Mouse (Mus musculus) spleen, adult 2 months (tissue): Measurements from ENCODE around the gene Samd4b. TPM values are rescaled to one million over a fixed set of nuclear protein-coding genes. Genes with fewer than 3 reads are reported as not detected.
A peak's percentile ranks its signal among the peaks of the same experiment; 100 is the strongest.

ENCODE experiments used
- DNase-seq, 2 experiments: peaks; one replicate each; pipeline versions ENCODE4 v3.0.0 to v3.0.0-alpha.2; 2012 to 2021; ENCODE audit warnings: low spot score in 2 of 2, low read depth in 1 of 2
- H3K27ac ChIP-seq: fragments of 200-500 bp; 2 replicates; pipeline ENCODE4 v1.5.1; 2012; ENCODE audit warnings: low read length, inconsistent platforms; ENCODE audit not compliant: insufficient read depth
- H3K27me3 ChIP-seq: fragments of 200-500 bp; 2 replicates; pipeline ENCODE4 v1.6.1; 2012; ENCODE audit warnings: mild to moderate bottlenecking, moderate library complexity, low read length, inconsistent platforms; ENCODE audit not compliant: control insufficient read depth, insufficient read depth
- H3K36me3 ChIP-seq: fragments of 200-500 bp; 2 replicates; pipeline ENCODE4 v1.6.1; 2012; ENCODE audit warnings: mild to moderate bottlenecking, low read length, inconsistent platforms; ENCODE audit not compliant: control insufficient read depth, insufficient read depth
- H3K4me1 ChIP-seq: fragments of 200-500 bp; 2 replicates; pipeline ENCODE4 v1.6.1; 2011; ENCODE audit warnings: inconsistent platforms; ENCODE audit not compliant: control insufficient read depth, insufficient read depth, insufficient read length
- H3K4me3 ChIP-seq: fragments of 200-500 bp; 2 replicates; pipeline ENCODE4 v1.5.1; 2011; ENCODE audit warnings: mild to moderate bottlenecking, inconsistent platforms; ENCODE audit not compliant: insufficient read depth, insufficient read length; ENCODE audit errors: extremely low read depth
- CTCF ChIP-seq: fragments of 200-500 bp; IDR thresholded peaks from 2 replicates; pipeline ENCODE4 v1.5.1; 2011; ENCODE audit warnings: mild to moderate bottlenecking, inconsistent platforms; ENCODE audit not compliant: insufficient read depth, insufficient read length, insufficient replicate concordance; ENCODE audit errors: extremely low read depth
- POLR2A ChIP-seq: fragments of 200-500 bp; IDR thresholded peaks from 2 replicates; pipeline ENCODE4 v1.6.1; 2011; ENCODE audit warnings: low read depth, low read length, inconsistent platforms
- WGBS: fragments of 180-500 bp; shearing (Covaris S2); methylation state at CpG from one replicate; pipeline ENCODE4 v1.1.7; 2018; 5-methylcytosine and 5-hydroxymethylcytosine counted together
- polyA plus RNA-seq: library from polyadenylated mRNA; depleted of rRNA; stranded (reverse); fragments of >200 nt; gene quantifications from 2 replicates; pipeline ENCODE4 v1.2.3, GENCODE M21; 2012; rRNA removed

Gene Samd4b
- polyA plus RNA-seq, 1 experiment = 48.2 TPM

- Histone ChIP-seq H3K36me3 (peaks cover 17% of the 10 kb centered on the region), H3K4me3 (no peak overlapping the region), H3K27ac (no peak overlapping the region), H3K27me3 (no peaks in the 10 kb centered on the region), H3K4me1 (peaks cover 4% of the 10 kb centered on the region; the same call in 1 of the 2 replicates)
- no peak for TF ChIP-seq CTCF
- TF ChIP-seq POLR2A = no peak
- DNase-seq = no peak
- 93% methylated on average over 3 of the region's 3 CpGs for WGBS
Measured at GRCm38 (mm10) chr7:28354596-28354995, 243.3 kb downstream of the Samd4b start.

- TF ChIP-seq CTCF (no peak), POLR2A (no peak)
- Histone ChIP-seq H3K4me1 (peaks cover 4% of the 10 kb centered on the region; the same call in 1 of the 2 replicates), H3K4me3 (no peak overlapping the region), H3K27me3 (no peaks in the 10 kb centered on the region), H3K27ac (no peak overlapping the region), H3K36me3 (peaks cover 16% of the 10 kb centered on the region)
- 64% methylated on average over 3 of the region's 3 CpGs for WGBS
- no peak for DNase-seq
Measured at GRCm38 (mm10) chr7:28354113-28354581, 243.8 kb downstream of the Samd4b start.

- 94% methylated on average over 2 of the region's 2 CpGs for WGBS
- DNase-seq = no peak
- no peak overlapping the region for H3K4me3 ChIP-seq
- H3K27ac ChIP-seq = no peak overlapping the region
- peaks cover 4% of the 10 kb centered on the region; the same call in 1 of the 2 replicates for H3K4me1 ChIP-seq
- TF ChIP-seq CTCF (no peak), POLR2A (no peak)
- no peaks in the 10 kb centered on the region for H3K27me3 ChIP-seq
- H3K36me3 ChIP-seq = peaks cover 16% of the 10 kb centered on the region
Measured at GRCm38 (mm10) chr7:28353267-28353666, 244.7 kb downstream of the Samd4b start.

GRCm38 (mm10) chr7:28351676-28352191 is 246.2 kb downstream of the Samd4b start:
- TF ChIP-seq POLR2A (no peak), CTCF (no peak)
- peak overlapping the region; percentile 93; the same call in 1 of the 2 replicates for H3K4me3 ChIP-seq
- no peaks in the 10 kb centered on the region for H3K27me3 ChIP-seq
- no peak overlapping the region for H3K27ac ChIP-seq
- WGBS = 8% methylated on average over 4 of the region's 4 CpGs
- DNase-seq = no peak
- peaks cover 4% of the 10 kb centered on the region; the same call in 1 of the 2 replicates for H3K4me1 ChIP-seq
- H3K36me3 ChIP-seq = peaks cover 16% of the 10 kb centered on the region

- peak; percentile 50 for TF ChIP-seq POLR2A
- TF ChIP-seq CTCF = no peak
- Histone ChIP-seq H3K4me1 (peaks cover 4% of the 10 kb centered on the region; the same call in 1 of the 2 replicates), H3K27me3 (no peaks in the 10 kb centered on the region), H3K36me3 (peaks cover 16% of the 10 kb centered on the region), H3K27ac (peak within 1 kb of the TSS; percentile 76), H3K4me3 (peak within 1 kb of the TSS; percentile 93)
- DNase-seq = peak; percentile 91 to 98
- WGBS = 1% methylated on average over 48 of the region's 50 CpGs
Measured at GRCm38 (mm10) chr7:28350155-28350883, 247.6 kb downstream of the Samd4b start, which contains the start of gene Rps16. TSS of gene Rps16 (plus strand) at chr7:28350652.

Other genes starting within 250 kb of the Samd4b start
- gene Rps16, start 247.5 kb downstream of the Samd4b start, polyA plus RNA-seq = 1,505 and 1,761 TPM in 2 replicates
- 64.0 and 66.4 TPM in 2 replicates for gene Plekhg2, start 225.5 kb downstream of the Samd4b start, polyA plus RNA-seq
- gene Zfp36, start 217.9 kb downstream of the Samd4b start, polyA plus RNA-seq = 106 and 138 TPM in 2 replicates
- 26.6 and 31.5 TPM in 2 replicates for gene Med29, start 205.4 kb downstream of the Samd4b start, polyA plus RNA-seq
- 85.1 and 88.6 TPM in 2 replicates for gene Paf1, start 205.2 kb downstream of the Samd4b start, polyA plus RNA-seq
- gene Gmfg, start 160.7 kb downstream of the Samd4b start, polyA plus RNA-seq = 43.1 and 46.2 TPM in 2 replicates
- 2.7 and 3.3 TPM in 2 replicates for gene Lrfn1, start 146.2 kb downstream of the Samd4b start, polyA plus RNA-seq
- gene Ifnl2, start 87.7 kb downstream of the Samd4b start, polyA plus RNA-seq = not detected in 2 replicates
- gene Ifnl3, start 75.3 kb downstream of the Samd4b start, polyA plus RNA-seq = not detected in 2 replicates
- 3,549 and 8,446 TPM in 2 replicates for gene Sycn, start 57.3 kb downstream of the Samd4b start, polyA plus RNA-seq
- 0.81 and 1.0 TPM in 2 replicates for gene Nccrp1, start 50.9 kb downstream of the Samd4b start, polyA plus RNA-seq
- 13.2 and 17.6 TPM in 2 replicates for gene Pak4, start within 50 bp of the Samd4b start, polyA plus RNA-seq
- gene Acp7, start 33.2 kb upstream of the Samd4b start, polyA plus RNA-seq = not detected in 2 replicates
- gene Fbxo27, start 94.7 kb upstream of the Samd4b start, polyA plus RNA-seq = 3.7 and 4.7 TPM in 2 replicates
- gene Fbxo17, start 118.7 kb upstream of the Samd4b start, polyA plus RNA-seq = 5.9 and 7.6 TPM in 2 replicates
- 34.5 and 41.9 TPM in 2 replicates for gene Mrps12, start 143.7 kb upstream of the Samd4b start, polyA plus RNA-seq
- 21.5 and 28.8 TPM in 2 replicates for gene Sars2, start 143.8 kb upstream of the Samd4b start, polyA plus RNA-seq
- not detected in 2 replicates for gene Ccer2, start 158.0 kb upstream of the Samd4b start, polyA plus RNA-seq
- gene Sirt2, start 168.6 kb upstream of the Samd4b start, polyA plus RNA-seq = 48.4 and 53.3 TPM in 2 replicates
- 51.1 and 67.9 TPM in 2 replicates for gene Nfkbib, start 169.4 kb upstream of the Samd4b start, polyA plus RNA-seq
- gene Rinl, start 190.8 kb upstream of the Samd4b start, polyA plus RNA-seq = 35.4 and 36.4 TPM in 2 replicates
- 189 and 209 TPM in 2 replicates for gene Hnrnpl, start 210.4 kb upstream of the Samd4b start, polyA plus RNA-seq
- 101 and 108 TPM in 2 replicates for gene Ech1, start 227.1 kb upstream of the Samd4b start, polyA plus RNA-seq
- gene Lgals4, start 235.7 kb upstream of the Samd4b start, polyA plus RNA-seq = 11.6 and 13.3 TPM in 2 replicates